Mouse (Mus musculus) left cerebral cortex, adult 9 months (tissue): Measurements from ENCODE around the gene Ankrd23.

Source experiments
- DNase-seq, 2 experiments: peaks; one replicate each; pipeline ENCODE4 v3.0.0; 2022; ENCODE audit warnings: low spot score in 2 of 2

Ankrd23 gene

GRCm38 (mm10) chr1:36563197-36563596 is 26.5 kb upstream of the Ankrd23 start:
- DNase-seq: no peak

GRCm38 (mm10) chr1:36562388-36562787 is 25.7 kb upstream of the Ankrd23 start:
- DNase-seq: no peak

- DNase-seq: no peak
Measured at GRCm38 (mm10) chr1:36560903-36561302, 24.2 kb upstream of the Ankrd23 start.

GRCm38 (mm10) chr1:36559888-36560287 is 23.2 kb upstream of the Ankrd23 start:
- DNase-seq: no peak

- DNase-seq: no peak
Measured at GRCm38 (mm10) chr1:36559256-36559655, 22.6 kb upstream of the Ankrd23 start.

GRCm38 (mm10) chr1:36558031-36558993 is 21.6 kb upstream of the Ankrd23 start, which contains the start of gene Sema4c:
Sema4c (minus strand) TSS chr1:36558349.
- DNase-seq: peak in 1 of 2 experiments; percentile 68

GRCm38 (mm10) chr1:36557457-36558011 is 20.9 kb upstream of the Ankrd23 start:
- peak in 1 of 2 experiments; percentile 67 for DNase-seq

- peak; percentile 76 to 91 for DNase-seq
Measured at GRCm38 (mm10) chr1:36556553-36557456, 20.1 kb upstream of the Ankrd23 start.

GRCm38 (mm10) chr1:36555798-36556395 is 19.2 kb upstream of the Ankrd23 start:
- no peak for DNase-seq

GRCm38 (mm10) chr1:36554633-36555399 is 18.1 kb upstream of the Ankrd23 start:
- no peak for DNase-seq

- no peak for DNase-seq
Measured at GRCm38 (mm10) chr1:36552506-36552905, 15.8 kb upstream of the Ankrd23 start.

GRCm38 (mm10) chr1:36551904-36552303 is 15.2 kb upstream of the Ankrd23 start:
- no peak for DNase-seq

- no peak for DNase-seq
Measured at GRCm38 (mm10) chr1:36550075-36550863, 13.6 kb upstream of the Ankrd23 start.

GRCm38 (mm10) chr1:36549491-36549890 is 12.8 kb upstream of the Ankrd23 start:
- DNase-seq: no peak

GRCm38 (mm10) chr1:36548771-36549170 is 12.1 kb upstream of the Ankrd23 start:
- DNase-seq: no peak

GRCm38 (mm10) chr1:36547981-36548598 is 11.4 kb upstream of the Ankrd23 start:
- peak in 1 of 2 experiments; percentile 27 for DNase-seq

GRCm38 (mm10) chr1:36546888-36547471 is 10.3 kb upstream of the Ankrd23 start, which contains the start of gene Ankrd39:
Ankrd39 (minus strand) TSS chr1:36547445.
- peak; percentile 97 to 99 for DNase-seq

- peak in 1 of 2 experiments; percentile 30 for DNase-seq
Measured at GRCm38 (mm10) chr1:36545845-36546600, 9.3 kb upstream of the Ankrd23 start.
